Mouse (Mus musculus) neural tube, embryonic 12.5 days (tissue): Measurements from ENCODE around the gene Smarcd1. TPM values are rescaled to one million over a fixed set of nuclear protein-coding genes. Genes with fewer than 3 reads are reported as not detected.
"Not testable (repeated sequence)": the region's sequence is repeated elsewhere in the genome, so short reads cannot be mapped to it uniquely, and the experiment has no call there.

ENCODE experiments used
- ATAC-seq: fragments of 200-750 bp; cut with Nextera tagmentation; 2 replicates; pipeline ENCODE4 v1.8.0; 2017; ENCODE audit warnings: low read depth, mild to moderate bottlenecking, moderate TSS enrichment, moderate library complexity; ENCODE audit not compliant: low FRiP score
- H3K27ac ChIP-seq: fragments of 300-500 bp; sonication (generic); 2 replicates; pipeline ENCODE4 v1.5.1; 2016
- H3K27me3 ChIP-seq: fragments of 300-500 bp; sonication (generic); replicated peaks from 2 replicates; pipeline ENCODE4 v1.6.1; 2016; ENCODE audit warnings: mild to moderate bottlenecking
- H3K36me3 ChIP-seq: fragments of 300-500 bp; sonication (generic); 2 replicates; pipeline ENCODE4 v1.6.1; 2016; ENCODE audit warnings: mild to moderate bottlenecking
- H3K4me1 ChIP-seq: fragments of 300-500 bp; sonication (generic); 2 replicates; pipeline ENCODE4 v1.6.1; 2016
- H3K4me2 ChIP-seq: fragments of 300-500 bp; sonication (generic); replicated peaks from 2 replicates; pipeline ENCODE4 v1.6.1; 2016; ENCODE audit warnings: mild to moderate bottlenecking
- H3K4me3 ChIP-seq: fragments of 300-500 bp; sonication (generic); 2 replicates; pipeline ENCODE4 v1.5.1; 2016
- H3K9ac ChIP-seq: fragments of 300-500 bp; sonication (generic); 2 replicates; pipeline ENCODE4 v1.6.1; 2016; ENCODE audit warnings: mild to moderate bottlenecking
- H3K9me3 ChIP-seq: fragments of 300-500 bp; sonication (generic); 2 replicates; pipeline ENCODE4 v1.6.1; 2016; ENCODE audit warnings: mild to moderate bottlenecking
- WGBS: fragments of 180-500 bp; shearing (Covaris S2); methylation state at CpG from one replicate; pipeline ENCODE4 v1.1.7; 2016; 5-methylcytosine and 5-hydroxymethylcytosine counted together
- polyA plus RNA-seq: library from polyadenylated mRNA; unstranded; fragments of >200 nt; fragmentation: Nextera tagmentation; extraction: Ambion mirVana; gene quantifications from 2 replicates; pipeline ENCODE4 v1.2.1, GENCODE M21; 2016

The Smarcd1 gene
- polyA plus RNA-seq, 1 experiment from 2014 or later = 142 TPM

DNA sequence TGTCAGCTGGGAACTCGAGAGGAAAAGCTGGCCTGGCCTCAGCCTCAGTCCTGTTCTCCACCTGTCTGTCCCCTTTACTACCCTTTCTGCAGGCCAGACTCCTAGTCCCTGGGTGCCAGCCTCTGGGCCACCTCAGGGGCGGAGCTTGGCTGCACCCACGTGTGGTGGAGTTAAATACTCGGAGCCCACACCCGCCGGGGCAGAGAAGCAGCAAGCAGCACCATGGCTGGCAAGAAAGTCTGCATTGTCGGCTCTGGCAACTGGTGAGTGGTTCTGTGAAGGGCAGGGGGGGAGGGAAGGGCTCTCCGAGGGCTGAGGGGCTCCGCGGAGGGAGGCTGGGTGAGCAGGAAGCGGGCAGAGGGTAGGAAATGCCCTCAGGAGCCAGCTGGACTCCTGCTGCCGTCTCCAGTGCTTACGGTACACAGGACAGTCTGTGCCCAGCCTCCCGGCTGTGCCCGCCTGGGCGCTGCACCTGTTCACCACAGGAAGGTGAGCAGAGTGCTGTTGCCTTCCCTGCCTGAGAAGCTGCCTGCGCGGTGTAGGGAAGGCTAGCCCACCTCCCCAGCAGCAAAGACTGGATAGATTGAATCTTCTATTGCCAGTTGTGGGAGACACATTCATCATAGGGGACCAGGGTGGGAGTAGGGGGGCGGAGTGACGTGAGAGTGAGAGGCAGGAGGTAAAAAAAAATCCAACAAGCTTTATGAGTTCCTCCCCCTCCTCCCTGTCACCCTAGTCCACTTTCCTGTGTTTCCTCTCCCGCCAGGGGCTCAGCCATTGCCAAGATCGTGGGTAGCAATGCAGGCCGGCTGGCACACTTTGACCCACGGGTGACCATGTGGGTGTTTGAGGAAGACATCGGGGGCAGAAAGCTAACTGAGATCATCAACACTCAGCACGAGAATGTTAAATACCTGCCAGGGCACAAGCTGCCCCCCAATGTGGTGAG is 15.7 kb downstream of the Smarcd1 start, which contains the start of gene Gpd1:
Gpd1 (plus strand) TSS at position 130 of the 949 bp plus-strand sequence.
- Histone ChIP-seq H3K4me3 (no peak within 1 kb of the TSS), H3K4me2 (no peak within 1 kb of the TSS), H3K4me1 (peaks cover 16% of the 10 kb centered on the region), H3K27ac (no peak within 1 kb of the TSS), H3K27me3 (no peaks in the 10 kb centered on the region), H3K36me3 (peaks cover 59% of the 10 kb centered on the region), H3K9ac (no peak within 1 kb of the TSS), H3K9me3 (no peaks in the 10 kb centered on the region)
- WGBS = 77% methylated on average over 26 of the region's 26 CpGs
- ATAC-seq = no peak

DNA sequence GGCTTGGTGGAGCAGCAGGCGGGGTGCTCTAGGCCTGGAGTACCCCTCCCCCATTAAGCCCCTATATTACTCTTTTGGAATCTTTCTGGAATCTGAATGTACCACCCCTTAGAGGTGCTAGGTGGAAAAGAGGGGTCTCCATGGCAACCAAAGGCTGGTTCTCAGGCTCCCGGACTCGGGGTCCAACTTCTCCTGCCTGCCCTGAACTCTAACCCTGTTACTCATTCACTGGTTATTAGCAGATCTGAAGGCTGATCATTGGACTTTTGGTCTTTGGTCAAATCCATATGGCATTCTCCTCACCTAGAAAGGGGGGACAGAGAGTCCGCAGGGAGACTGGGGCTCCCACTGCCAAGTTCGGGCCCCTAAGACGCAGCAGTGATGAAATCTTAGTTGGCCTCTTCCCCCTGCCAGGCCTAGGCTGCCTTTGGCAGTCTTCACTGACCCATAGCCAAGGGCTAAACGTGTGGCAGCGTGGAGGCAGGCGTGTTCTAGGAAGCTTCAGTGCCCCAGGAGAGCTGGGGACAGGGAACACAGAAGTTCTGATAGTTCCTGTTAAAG is 16.6 kb downstream of the Smarcd1 start:
- H3K27ac ChIP-seq = no peak overlapping the region
- 86% methylated on average over 9 of the region's 9 CpGs for WGBS
- H3K27me3 ChIP-seq = no peaks in the 10 kb centered on the region
- no peak overlapping the region for H3K4me3 ChIP-seq
- no peak overlapping the region for H3K9ac ChIP-seq
- H3K9me3 ChIP-seq = no peaks in the 10 kb centered on the region
- no peak overlapping the region for H3K4me2 ChIP-seq
- H3K36me3 ChIP-seq = peaks cover 58% of the 10 kb centered on the region
- H3K4me1 ChIP-seq = peaks cover 21% of the 10 kb centered on the region
- no peak for ATAC-seq

DNA sequence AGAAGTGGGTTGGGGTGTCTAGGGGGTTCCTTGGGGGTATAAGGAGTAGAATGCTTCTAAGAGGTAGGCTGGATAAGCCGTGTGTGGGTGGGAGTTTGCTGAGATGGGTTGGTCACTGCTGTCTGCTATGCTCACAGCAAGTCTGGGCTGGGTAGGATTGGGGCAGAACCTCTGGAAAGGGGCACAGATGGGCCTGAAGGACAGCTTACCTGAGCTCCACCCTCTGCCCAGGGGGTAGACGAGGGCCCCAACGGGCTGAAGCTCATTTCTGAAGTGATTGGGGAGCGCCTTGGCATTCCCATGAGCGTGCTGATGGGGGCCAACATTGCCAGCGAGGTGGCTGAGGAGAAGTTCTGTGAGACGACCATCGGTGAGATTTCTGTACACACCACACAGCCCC is 17.9 kb downstream of the Smarcd1 start:
- H3K36me3 ChIP-seq = peaks cover 51% of the 10 kb centered on the region
- H3K4me2 ChIP-seq = no peak overlapping the region
- ATAC-seq = no peak
- H3K4me3 ChIP-seq = no peak overlapping the region
- H3K9ac ChIP-seq = no peak overlapping the region
- no peaks in the 10 kb centered on the region for H3K9me3 ChIP-seq
- 79% methylated on average over 8 of the region's 8 CpGs for WGBS
- no peak overlapping the region for H3K27ac ChIP-seq
- H3K27me3 ChIP-seq = no peaks in the 10 kb centered on the region
- peaks cover 34% of the 10 kb centered on the region for H3K4me1 ChIP-seq

DNA sequence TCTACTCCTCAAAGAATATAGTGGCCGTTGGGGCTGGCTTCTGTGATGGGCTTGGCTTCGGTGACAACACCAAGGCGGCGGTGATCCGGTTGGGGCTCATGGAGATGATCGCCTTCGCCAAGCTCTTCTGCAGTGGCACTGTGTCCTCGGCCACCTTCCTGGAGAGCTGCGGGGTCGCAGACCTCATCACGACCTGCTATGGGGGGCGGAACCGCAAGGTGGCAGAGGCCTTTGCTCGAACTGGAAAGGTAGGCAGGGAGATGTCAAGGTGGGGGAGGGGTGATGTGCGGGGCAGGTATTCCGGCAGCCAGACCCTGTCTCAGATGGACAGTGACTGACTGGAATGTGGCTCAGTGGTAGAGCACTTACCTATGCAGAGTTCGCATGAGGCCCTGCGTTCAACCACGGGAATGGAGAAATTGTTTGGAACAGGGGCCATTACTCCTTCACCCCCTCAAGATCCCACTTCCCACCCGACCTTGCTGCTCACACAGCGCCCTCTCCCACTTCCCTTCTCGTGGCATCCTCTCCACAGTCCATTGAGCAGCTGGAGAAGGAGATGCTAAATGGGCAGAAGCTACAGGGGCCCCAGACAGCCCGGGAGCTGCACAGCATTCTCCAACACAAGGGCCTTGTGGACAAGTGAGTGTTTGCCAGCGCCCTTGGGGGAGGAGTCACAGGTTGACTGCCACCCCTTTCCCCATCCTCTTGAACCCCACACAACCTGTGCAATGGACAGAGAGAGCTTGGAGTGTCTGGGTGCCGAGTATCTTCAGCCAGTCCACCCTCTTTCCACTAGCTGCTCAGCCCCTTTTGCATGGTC is 20.2 kb downstream of the Smarcd1 start:
- H3K4me3 ChIP-seq = no peak overlapping the region
- no peaks in the 10 kb centered on the region for H3K9me3 ChIP-seq
- WGBS = 85% methylated on average over 25 of the region's 25 CpGs
- no peak overlapping the region for H3K27ac ChIP-seq
- H3K27me3 ChIP-seq = no peaks in the 10 kb centered on the region
- H3K9ac ChIP-seq = no peak overlapping the region
- ATAC-seq = no peak
- H3K4me1 ChIP-seq = peaks cover 30% of the 10 kb centered on the region
- H3K4me2 ChIP-seq = no peak overlapping the region
- H3K36me3 ChIP-seq = peaks cover 46% of the 10 kb centered on the region

DNA sequence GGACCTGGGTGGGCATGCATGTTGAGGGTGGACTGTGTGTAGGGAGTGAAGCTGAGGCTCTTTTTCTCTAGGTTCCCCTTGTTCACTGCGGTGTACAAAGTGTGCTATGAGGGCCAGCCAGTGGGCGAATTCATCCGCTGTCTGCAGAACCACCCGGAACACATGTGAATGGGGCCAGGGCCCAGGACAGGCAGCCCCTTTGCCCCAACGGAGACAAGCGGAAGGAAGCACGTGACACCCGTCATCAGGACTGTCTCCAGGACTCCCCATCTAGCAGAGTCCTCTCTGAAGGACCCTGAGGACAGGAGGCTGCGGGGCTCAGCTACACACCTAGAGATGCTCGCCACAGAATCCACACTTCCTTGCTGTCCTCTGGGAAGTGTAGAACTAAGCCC is 21.2 kb downstream of the Smarcd1 start:
- H3K4me1 ChIP-seq = peaks cover 30% of the 10 kb centered on the region

DNA sequence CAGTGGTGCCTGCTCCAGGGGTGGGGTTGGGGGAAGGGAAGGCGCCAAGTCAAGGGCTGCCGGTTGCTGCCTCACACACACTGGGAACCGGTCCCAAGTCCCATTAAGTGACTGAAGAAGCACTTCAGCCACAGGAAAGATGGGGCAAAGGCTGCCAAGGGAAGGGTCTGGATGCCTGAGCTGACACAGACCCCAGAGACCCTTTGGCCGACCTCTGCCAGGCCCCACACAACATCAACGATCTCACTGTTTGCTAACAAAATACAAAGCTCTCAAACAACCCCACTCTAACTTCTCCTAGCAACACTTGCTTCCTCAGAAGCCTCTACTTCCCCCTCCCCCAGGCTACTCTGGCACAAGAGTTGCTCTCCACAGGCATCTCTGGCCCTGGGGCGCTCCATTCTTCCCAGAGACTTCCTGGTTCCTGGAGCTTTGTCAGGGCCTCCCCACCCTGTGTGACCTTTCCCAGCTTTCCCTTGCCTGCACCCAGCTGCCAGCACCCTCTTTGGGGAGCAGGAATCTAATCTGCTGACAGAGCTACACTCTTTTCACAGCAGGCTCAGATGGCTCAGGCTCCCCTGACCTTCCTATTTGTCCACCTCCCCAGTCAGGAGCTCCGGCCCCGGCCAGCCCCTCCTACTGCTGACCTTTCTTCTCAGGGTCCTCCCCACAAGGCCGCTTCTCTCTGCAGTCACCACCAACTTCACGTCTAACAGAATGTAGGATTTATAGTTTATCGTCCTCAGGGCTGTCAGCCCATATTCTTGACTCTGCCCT is 21.8 kb downstream of the Smarcd1 start:
- Histone ChIP-seq H3K4me3 (no peak overlapping the region), H3K36me3 (peaks cover 47% of the 10 kb centered on the region), H3K4me2 (peak overlapping the region; percentile 90), H3K27me3 (no peaks in the 10 kb centered on the region), H3K27ac (peak overlapping the region; percentile 26; the same call in 1 of the 2 replicates), H3K9me3 (no peaks in the 10 kb centered on the region), H3K4me1 (peaks cover 30% of the 10 kb centered on the region), H3K9ac (peak overlapping the region; percentile 17; the same call in 1 of the 2 replicates)
- WGBS = 21% methylated on average over 11 of the region's 11 CpGs
- ATAC-seq = no peak

More for the DNA sequence above, 21.2 kb downstream of the Smarcd1 start:
- H3K9ac ChIP-seq = no peak overlapping the region
- H3K27me3 ChIP-seq = no peaks in the 10 kb centered on the region
- peaks cover 47% of the 10 kb centered on the region for H3K36me3 ChIP-seq
- no peak overlapping the region for H3K4me2 ChIP-seq
- no peaks in the 10 kb centered on the region for H3K9me3 ChIP-seq
- H3K27ac ChIP-seq = 0 out of 2 replicates have a peak overlapping the region, but pooled peaks have one; percentile 26
- ATAC-seq = no peak
- WGBS = 62% methylated on average over 10 of the region's 10 CpGs
- H3K4me3 ChIP-seq = no peak overlapping the region

DNA sequence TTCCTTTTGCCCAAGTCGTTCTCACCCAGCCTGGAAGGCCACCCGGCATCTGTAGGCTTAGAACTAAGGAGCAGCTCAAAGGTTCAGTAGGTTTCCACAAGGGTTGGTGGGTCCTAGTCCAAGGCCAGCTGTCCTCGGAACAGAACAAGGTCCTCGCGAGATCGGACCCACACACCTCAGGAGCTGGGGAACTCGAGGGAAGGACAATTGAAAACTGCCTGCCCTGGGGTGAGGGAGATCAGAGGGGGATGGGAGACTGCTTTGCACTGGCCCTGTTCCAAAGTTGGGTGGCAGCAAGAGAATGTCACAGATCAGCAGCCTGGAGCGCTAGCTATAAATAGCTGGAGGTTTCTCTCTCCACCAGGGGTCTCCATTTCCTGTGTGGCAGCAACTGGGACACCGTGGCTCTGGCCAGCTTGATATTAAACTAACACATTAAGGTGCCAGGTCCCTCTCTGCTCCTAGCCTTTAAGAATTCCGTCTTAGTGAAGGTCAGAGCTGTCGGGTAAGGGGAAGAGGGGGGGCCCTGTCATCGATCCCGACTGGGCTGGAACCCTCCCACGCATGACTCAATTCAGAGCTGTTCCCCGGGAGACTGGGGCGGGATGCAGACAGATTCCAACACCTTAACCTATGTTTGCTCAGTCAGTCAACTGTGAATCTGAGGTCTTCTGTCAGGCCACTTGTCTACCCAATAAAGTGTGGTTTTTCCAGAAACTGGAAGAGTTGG is 22.5 kb downstream of the Smarcd1 start:
- 13% methylated on average over 16 of the region's 16 CpGs for WGBS

DNA sequence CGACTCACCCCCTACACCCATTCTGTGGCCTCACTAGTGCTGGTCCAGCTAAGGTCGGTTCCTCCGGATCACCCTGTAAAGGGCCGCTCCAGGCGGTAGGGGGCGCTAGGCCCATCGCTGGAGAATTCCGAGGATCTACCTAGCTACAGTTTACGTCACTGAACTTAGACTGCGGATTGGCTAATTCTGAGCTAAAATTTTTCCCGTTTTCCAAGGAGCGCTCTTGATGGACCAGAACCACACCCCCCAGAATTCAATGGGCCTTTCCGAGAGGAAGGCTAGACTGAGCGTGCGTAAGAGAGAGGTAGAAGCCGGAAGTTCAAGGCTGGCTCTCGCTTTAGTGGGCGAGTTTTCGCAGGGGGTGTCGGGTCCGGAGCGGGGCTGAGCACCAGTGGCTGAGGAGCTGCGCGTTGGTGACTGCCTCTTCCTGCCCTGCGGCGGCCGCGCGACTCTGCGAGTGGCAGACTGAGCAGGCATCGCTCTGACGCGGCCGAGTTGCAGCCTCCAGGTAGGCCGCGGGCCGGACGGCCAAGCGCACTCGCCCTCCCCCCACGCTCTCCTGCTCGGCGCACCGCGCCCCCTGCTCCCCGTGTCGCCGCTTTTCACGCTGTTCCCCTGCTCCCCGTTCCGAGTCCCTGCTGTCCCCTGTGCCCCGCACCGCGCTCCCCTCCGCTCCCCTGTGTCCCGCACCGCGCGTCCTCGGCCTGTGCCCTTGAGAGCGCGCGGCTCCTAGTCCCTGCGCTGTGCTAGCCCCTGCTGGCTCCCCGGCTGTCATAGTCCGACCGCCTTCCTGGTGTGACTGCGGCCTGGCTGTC is 23.6 kb downstream of the Smarcd1 start, which contains the start of gene Cox14:
Cox14 (plus strand) TSS at position 278 of the 815 bp plus-strand sequence.
- H3K27ac ChIP-seq = peak within 1 kb of the TSS; percentile 86
- peak within 1 kb of the TSS; percentile 90 for H3K4me2 ChIP-seq
- H3K9ac ChIP-seq = peak within 1 kb of the TSS; percentile 95
- peak within 1 kb of the TSS; percentile 94 for H3K4me3 ChIP-seq
- H3K27me3 ChIP-seq = no peaks in the 10 kb centered on the region
- peak; percentile 92 for ATAC-seq
- no peaks in the 10 kb centered on the region for H3K9me3 ChIP-seq
- peaks cover 30% of the 10 kb centered on the region for H3K4me1 ChIP-seq
- peaks cover 43% of the 10 kb centered on the region for H3K36me3 ChIP-seq
- WGBS = 1% methylated on average over 68 of the region's 68 CpGs

More for the DNA sequence above, 22.5 kb downstream of the Smarcd1 start:
- Histone ChIP-seq H3K9ac (no peak overlapping the region), H3K27ac (peak overlapping the region; percentile 7; the same call in 1 of the 2 replicates), H3K4me1 (peaks cover 30% of the 10 kb centered on the region), H3K36me3 (peaks cover 52% of the 10 kb centered on the region), H3K4me3 (peak overlapping the region; percentile 27; the same call in 1 of the 2 replicates), H3K9me3 (no peaks in the 10 kb centered on the region), H3K4me2 (peak overlapping the region; percentile 90), H3K27me3 (no peaks in the 10 kb centered on the region)
- peak; percentile 21 for ATAC-seq

DNA sequence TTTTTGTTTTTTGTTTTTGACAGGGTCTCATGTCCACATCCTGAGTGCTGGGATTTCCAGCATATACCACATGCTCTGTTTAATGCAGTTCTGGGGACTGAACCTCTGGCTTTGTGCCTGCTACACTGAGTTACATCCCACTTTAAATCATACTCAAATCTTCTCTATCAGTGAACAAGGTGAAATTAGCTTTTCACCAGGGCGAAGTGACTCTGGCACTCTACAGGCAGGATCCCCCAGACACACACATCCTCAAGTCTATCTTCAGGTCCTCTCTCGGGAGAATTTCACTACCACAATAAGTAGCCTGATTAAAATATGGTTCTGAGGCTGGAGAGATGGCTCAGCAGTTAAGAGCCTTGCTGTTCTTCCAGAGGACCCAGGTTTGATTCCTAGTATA is 24.6 kb downstream of the Smarcd1 start:
- Histone ChIP-seq H3K4me2 (peak overlapping the region; percentile 90), H3K4me3 (peak overlapping the region; percentile 94), H3K27ac (no peak overlapping the region), H3K9ac (peak overlapping the region; percentile 95), H3K27me3 (no peaks in the 10 kb centered on the region), H3K9me3 (no peaks in the 10 kb centered on the region), H3K36me3 (peaks cover 33% of the 10 kb centered on the region), H3K4me1 (peaks cover 30% of the 10 kb centered on the region)
- 79% methylated on average over 2 of the region's 2 CpGs for WGBS
- no peak for ATAC-seq

DNA sequence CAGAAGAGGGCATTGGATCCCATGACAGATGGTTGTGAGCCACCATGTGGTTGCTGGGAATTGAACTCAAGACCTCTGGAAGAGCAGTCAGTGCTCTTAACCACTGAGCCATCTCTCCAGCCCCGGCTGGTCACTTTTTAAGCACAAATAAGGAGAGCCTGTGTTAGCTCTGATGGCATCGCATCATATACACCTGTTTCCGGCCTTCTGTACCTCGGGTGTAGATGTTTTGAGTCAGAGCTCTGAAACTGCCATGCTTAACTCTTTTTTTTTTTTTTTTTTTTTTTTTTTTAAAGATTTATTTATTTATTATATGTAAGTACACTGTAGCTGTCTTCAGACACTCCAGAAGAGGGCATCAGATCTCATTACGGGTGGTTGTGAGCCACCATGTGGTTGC is 25.1 kb downstream of the Smarcd1 start:
- H3K27ac ChIP-seq, H3K9me3 ChIP-seq, H3K9ac ChIP-seq, H3K4me3 ChIP-seq, H3K27me3 ChIP-seq, ATAC-seq: not testable (repeated sequence)
- WGBS = 93% methylated on average over 4 of the region's 5 CpGs
- peaks cover 35% of the 10 kb centered on the region for H3K36me3 ChIP-seq
- H3K4me1 ChIP-seq = peaks cover 30% of the 10 kb centered on the region
- 0 out of 2 replicates have a peak overlapping the region, but pooled peaks have one; percentile 90 for H3K4me2 ChIP-seq
